Comparison of ENCODE assay signal across 11 mouse cellular contexts in the genomic region with DNA sequence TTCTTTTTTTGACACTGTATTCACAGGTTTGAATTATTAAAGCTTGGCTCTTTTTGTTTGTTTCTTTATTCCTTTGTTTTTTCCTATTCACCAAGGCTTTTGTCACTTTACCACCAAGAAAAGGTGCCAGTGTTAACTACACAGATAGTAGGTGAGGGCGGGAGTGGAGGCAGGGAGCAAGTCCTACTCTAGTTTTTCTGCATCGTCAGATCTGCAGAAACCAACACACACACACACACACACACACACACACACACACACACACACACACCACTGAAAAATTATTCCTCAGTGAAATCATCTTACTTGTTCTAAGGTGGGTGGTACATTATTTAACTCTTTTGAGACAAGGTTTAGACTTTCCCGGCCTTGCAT.
A peak's percentile ranks its signal among the peaks of the same experiment; 100 is the strongest.
DNase-seq lines count a peak whose midpoint lies in the region; ATAC-seq and TF ChIP-seq lines count a peak whose summit lies in the region.
"Had no signal": no experiment of that assay in that cellular context is flagged by ENCODE, and none has a peak within 500 bp of the region (broad histone marks: within the 10 kb centered on the region; RNA-seq: fewer than 3 reads in every experiment).

No protein-coding gene starts in this region.

- no peak for ATAC-seq in heart, postnatal 0 days (ENCODE audit: insufficient read depth, low read depth)
- no peak for ATAC-seq in embryonic facial prominence, embryonic 15.5 days (ENCODE audit: insufficient number of reproducible peaks, low FRiP score, low TSS enrichment, low read depth)
- no peak; the same call in 1 of the 2 replicates for ATAC-seq in hindbrain, embryonic 14.5 days (ENCODE audit: low FRiP score)
- 0 out of 2 replicates have a peak, but pooled peaks have one; percentile 37 for ATAC-seq in midbrain, embryonic 16.5 days
- no peak for ATAC-seq in granulocyte monocyte progenitor cell, adult 5-6 weeks (replicated peaks; ENCODE audit: poor library complexity, severe bottlenecking)
- no peak for ATAC-seq in erythroid progenitor cell, adult 5-6 weeks (replicated peaks; ENCODE audit: low FRiP score, poor library complexity, severe bottlenecking)
- ATAC-seq: inflammation-experienced regulatory T-cells, adult 6 months had no signal

- no peak for DNase-seq in heart, postnatal 0 days (ENCODE audit: low spot score)
- DNase-seq in heart, postnatal 14 days = no peak
- DNase-seq in hindbrain, embryonic 14.5 days (ENCODE audit: low spot score) = no peak
- no peak for DNase-seq in T-cell, adult 2 months (ENCODE audit: low spot score)
- DNase-seq: lung, adult 2 months had no signal

- H3K9me3 ChIP-seq in heart, postnatal 0 days (replicated peaks; ENCODE audit: control insufficient read depth, low read length) = no peaks in the 10 kb centered on the region
- no peaks in the 10 kb centered on the region for H3K9me3 ChIP-seq in embryonic facial prominence, embryonic 15.5 days (replicated peaks)
- H3K9me3 ChIP-seq in hindbrain, embryonic 14.5 days (ENCODE audit: control insufficient read depth, low read length) = no peaks in the 10 kb centered on the region
- H3K9me3 ChIP-seq in midbrain, embryonic 16.5 days (replicated peaks; ENCODE audit: control insufficient read depth, low read length, poor library complexity, severe bottlenecking) = no peaks in the 10 kb centered on the region

- no peaks in the 10 kb centered on the region for H3K4me1 ChIP-seq in heart, postnatal 0 days (ENCODE audit: control insufficient read depth, insufficient read depth)
- no peaks in the 10 kb centered on the region for H3K4me1 ChIP-seq in embryonic facial prominence, embryonic 15.5 days
- H3K4me1 ChIP-seq in hindbrain, embryonic 14.5 days (replicated peaks; ENCODE audit: control insufficient read depth, insufficient read depth, low read length) = no peaks in the 10 kb centered on the region
- no peaks in the 10 kb centered on the region; the same call in 1 of the 2 replicates for H3K4me1 ChIP-seq in midbrain, embryonic 16.5 days (ENCODE audit: control insufficient read depth, insufficient read depth, low read length)

- H3K27ac ChIP-seq in heart, postnatal 0 days (ENCODE audit: low read depth) = no peak overlapping the region
- no peak overlapping the region for H3K27ac ChIP-seq in embryonic facial prominence, embryonic 15.5 days (replicated peaks)
- no peak overlapping the region for H3K27ac ChIP-seq in hindbrain, embryonic 14.5 days
- no peak overlapping the region for H3K27ac ChIP-seq in midbrain, embryonic 16.5 days (ENCODE audit: low read length)
- H3K27ac ChIP-seq: left cerebral cortex, adult 2 months had no signal

- intact Hi-C loops in heart, postnatal 14 days (cut with DNase I) = loop anchor here (10.0 kb wide), 1 partner anchor 180 kb away; no protein-coding TSS in a partner anchor

- no peak for TF ChIP-seq CTCF in heart, postnatal 0 days (IDR thresholded peaks at IDR 0.05; ENCODE audit: low read depth)

- 86% methylated on average over 3 of the region's 3 CpGs for WGBS in heart, postnatal 0 days
- WGBS in embryonic facial prominence, embryonic 15.5 days = 77% methylated on average over 3 of the region's 3 CpGs
- WGBS in hindbrain, embryonic 14.5 days = 69% methylated on average over 3 of the region's 3 CpGs
- WGBS in midbrain, embryonic 16.5 days = 57% methylated on average over 3 of the region's 3 CpGs

- no peaks in the 10 kb centered on the region for H3K27me3 ChIP-seq in heart, postnatal 0 days (ENCODE audit: control insufficient read depth, insufficient read depth, low read length)
- H3K27me3 ChIP-seq in embryonic facial prominence, embryonic 15.5 days = no peaks in the 10 kb centered on the region
- 0 out of 2 replicates have a peak, but pooled peaks cover 4% of the 10 kb centered on the region for H3K27me3 ChIP-seq in hindbrain, embryonic 14.5 days (ENCODE audit: control insufficient read depth, insufficient read depth, low read length)
- no peaks in the 10 kb centered on the region for H3K27me3 ChIP-seq in midbrain, embryonic 16.5 days (ENCODE audit: control insufficient read depth, insufficient read depth, low read depth, low read length)

- H3K4me2 ChIP-seq in heart, postnatal 0 days (ENCODE audit: low read depth, low read length) = peak overlapping the region; percentile 67; the same call in 1 of the 2 replicates
- H3K4me2 ChIP-seq in embryonic facial prominence, embryonic 15.5 days (replicated peaks) = peak overlapping the region; percentile 92; the same call in 1 of the 2 replicates
- peak overlapping the region; percentile 78 for H3K4me2 ChIP-seq in hindbrain, embryonic 14.5 days (replicated peaks)
- H3K4me2 ChIP-seq in midbrain, embryonic 16.5 days (ENCODE audit: low read length) = peak overlapping the region; percentile 80; the same call in 1 of the 2 replicates

- TF ChIP-seq EP300 in heart, postnatal 0 days (IDR thresholded peaks at IDR 0.05; ENCODE audit: low read depth) = no peak

- no peak overlapping the region for H3K9ac ChIP-seq in heart, postnatal 0 days (replicated peaks; ENCODE audit: low read depth, low read length)
- no peak overlapping the region for H3K9ac ChIP-seq in embryonic facial prominence, embryonic 15.5 days
- no peak overlapping the region for H3K9ac ChIP-seq in hindbrain, embryonic 14.5 days
- no peak overlapping the region for H3K9ac ChIP-seq in midbrain, embryonic 16.5 days (ENCODE audit: low read depth, low read length)

- no peak overlapping the region for H3K4me3 ChIP-seq in heart, postnatal 0 days (ENCODE audit: low read depth, low read length)
- H3K4me3 ChIP-seq in embryonic facial prominence, embryonic 15.5 days (replicated peaks) = no peak overlapping the region
- peak overlapping the region; percentile 41; the same call in 1 of the 2 replicates for H3K4me3 ChIP-seq in hindbrain, embryonic 14.5 days (replicated peaks; ENCODE audit: low read length)
- H3K4me3 ChIP-seq in midbrain, embryonic 16.5 days (ENCODE audit: low read depth, low read length) = peak overlapping the region; percentile 46; the same call in 1 of the 2 replicates

- no peaks in the 10 kb centered on the region for H3K36me3 ChIP-seq in heart, postnatal 0 days (replicated peaks; ENCODE audit: control insufficient read depth, insufficient read depth, low read length)
- H3K36me3 ChIP-seq in embryonic facial prominence, embryonic 15.5 days = no peaks in the 10 kb centered on the region
- H3K36me3 ChIP-seq in hindbrain, embryonic 14.5 days (replicated peaks; ENCODE audit: control insufficient read depth, insufficient read depth) = no peaks in the 10 kb centered on the region
- no peaks in the 10 kb centered on the region for H3K36me3 ChIP-seq in midbrain, embryonic 16.5 days (ENCODE audit: control insufficient read depth, insufficient read depth, low read length)

Comparison
In these comparisons a context has a peak if more than half of its experiments do, and no peak if none do; other contexts are left out.
1. H3K4me3 ChIP-seq: peak in hindbrain, embryonic 14.5 days (single experiment) and midbrain, embryonic 16.5 days (single experiment); none in heart, postnatal 0 days (single experiment) and embryonic facial prominence, embryonic 15.5 days (single experiment).
2. Peak in every context shown above with its lines, with median percentiles within 50 percentile points of each other: H3K4me2 ChIP-seq.